Mouse (Mus musculus) liver, embryonic 14.5 days (tissue): Measurements from ENCODE around the gene Draxin.

Experiments used
- CTCF ChIP-seq: IDR thresholded peaks from 2 replicates; pipeline ENCODE4 v1.5.1; 2016; ENCODE audit warnings: antibody characterized with exemption, low read depth, control low read depth
- EP300 ChIP-seq: IDR thresholded peaks from 2 replicates; pipeline ENCODE4 v1.6.1; 2016; ENCODE audit warnings: antibody characterized with exemption, low read depth

GRCm38 (mm10) chr4:148085131-148085906, 45.2 kb downstream of the Draxin start:
- TF ChIP-seq CTCF (no peak), EP300 (no peak)
